Mouse (Mus musculus): ENCODE measurements at regions not wholly inside any gene's neighbourhood (a gene's known extent, or its start where the extent isn't known, plus 50 kb on each side); places are given as distances from the start of the nearest gene placed in this dataset.
"Not testable (repeated sequence)": the region's sequence is repeated elsewhere in the genome, so short reads cannot be mapped to it uniquely, and the experiment has no call there.

- WGBS = 65% methylated on average over 2 of the region's 2 CpGs
- H3K27ac ChIP-seq (ENCODE audit: low read depth) = no peak overlapping the region
- no peak overlapping the region for H3K4me2 ChIP-seq (ENCODE audit: low read depth, low read length)
- no peaks in the 10 kb centered on the region for H3K27me3 ChIP-seq (ENCODE audit: control insufficient read depth, insufficient read depth, low read length)
- no peak overlapping the region for H3K4me3 ChIP-seq (ENCODE audit: low read depth, low read length)
- no peaks in the 10 kb centered on the region for H3K36me3 ChIP-seq (replicated peaks; ENCODE audit: control insufficient read depth, insufficient read depth, low read length)
- no peak overlapping the region for H3K9ac ChIP-seq (replicated peaks; ENCODE audit: low read depth, low read length)
- H3K9me3 ChIP-seq (replicated peaks; ENCODE audit: control insufficient read depth, low read length) = no peaks in the 10 kb centered on the region
- TF ChIP-seq CTCF (IDR thresholded peaks at IDR 0.05; ENCODE audit: low read depth) = no peak
- TF ChIP-seq EP300 (IDR thresholded peaks at IDR 0.05; ENCODE audit: low read depth) = no peak
- H3K4me1 ChIP-seq (ENCODE audit: control insufficient read depth, insufficient read depth) = no peaks in the 10 kb centered on the region
- DNase-seq (ENCODE audit: low spot score) (no peak), ATAC-seq (ENCODE audit: insufficient read depth, low read depth) (no peak)
These were observed 167.6 kb downstream of the Crisp4 start for GRCm38 (mm10) chr1:17978086-17978485.

- not testable (repeated sequence) for H3K9ac ChIP-seq (replicated peaks; ENCODE audit: low read depth, low read length); H3K4me2 ChIP-seq (ENCODE audit: low read depth, low read length); H3K27me3 ChIP-seq (ENCODE audit: control insufficient read depth, insufficient read depth, low read length); DNase-seq (ENCODE audit: low spot score); ATAC-seq (ENCODE audit: insufficient read depth, low read depth); H3K4me3 ChIP-seq (ENCODE audit: low read depth, low read length); H3K9me3 ChIP-seq (replicated peaks; ENCODE audit: control insufficient read depth, low read length); H3K27ac ChIP-seq (ENCODE audit: low read depth); H3K4me1 ChIP-seq (ENCODE audit: control insufficient read depth, insufficient read depth); H3K36me3 ChIP-seq (replicated peaks; ENCODE audit: control insufficient read depth, insufficient read depth, low read length)
- 98% methylated on average over 11 of the region's 21 CpGs for WGBS
These were observed 188.8 kb downstream of the Crisp4 start for GRCm38 (mm10) chr1:17956881-17957280.

- ATAC-seq (ENCODE audit: insufficient read depth, low read depth); H3K4me3 ChIP-seq (ENCODE audit: low read depth, low read length): not testable (repeated sequence)
- WGBS = 71% methylated on average over 4 of the region's 4 CpGs
These were observed 213.4 kb downstream of the Crisp4 start for GRCm38 (mm10) chr1:17932108-17932810.

More at GRCm38 (mm10) chr1:17932108-17932810, 213.4 kb downstream of the Crisp4 start:
- H3K36me3 ChIP-seq (replicated peaks; ENCODE audit: control insufficient read depth, insufficient read depth, low read length); H3K27me3 ChIP-seq (ENCODE audit: control insufficient read depth, insufficient read depth, low read length); H3K27ac ChIP-seq (ENCODE audit: low read depth); H3K4me2 ChIP-seq (ENCODE audit: low read depth, low read length); H3K9me3 ChIP-seq (replicated peaks; ENCODE audit: control insufficient read depth, low read length); H3K4me1 ChIP-seq (ENCODE audit: control insufficient read depth, insufficient read depth); DNase-seq (ENCODE audit: low spot score); H3K9ac ChIP-seq (replicated peaks; ENCODE audit: low read depth, low read length): not testable (repeated sequence)

All from heart, postnatal 0 days (tissue).